Mouse (Mus musculus) cerebellum, adult 9-10 months (tissue): ENCODE measurements at regions not wholly inside any gene's neighbourhood (a gene's known extent, or its start where the extent isn't known, plus 50 kb on each side); places are given as distances from the start of the nearest gene placed in this dataset.

Source experiments
- DNase-seq: peaks from one replicate; pipeline ENCODE4 v3.0.0; 2022

DNA sequence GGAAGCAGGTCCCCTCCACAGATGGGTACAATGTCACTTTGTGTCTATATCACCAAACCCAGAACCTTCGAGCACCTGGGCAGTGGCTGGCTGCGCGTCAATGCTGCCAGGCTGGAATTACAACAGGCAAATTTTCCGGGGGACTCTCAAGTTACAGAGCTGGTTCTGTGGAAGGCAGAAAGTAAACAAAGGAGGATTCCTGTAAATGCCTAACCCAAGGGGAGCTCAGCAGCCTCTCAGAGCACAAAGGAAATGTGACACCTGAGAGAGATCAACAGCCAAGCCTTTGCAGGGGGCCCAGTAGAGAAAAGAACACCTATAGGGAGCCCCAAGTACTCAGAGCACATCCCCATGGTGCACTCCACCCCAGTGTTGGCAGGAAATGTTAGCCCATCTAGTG lies 70.7 kb downstream of the Setd4 start:
- DNase-seq, result no peak

DNA sequence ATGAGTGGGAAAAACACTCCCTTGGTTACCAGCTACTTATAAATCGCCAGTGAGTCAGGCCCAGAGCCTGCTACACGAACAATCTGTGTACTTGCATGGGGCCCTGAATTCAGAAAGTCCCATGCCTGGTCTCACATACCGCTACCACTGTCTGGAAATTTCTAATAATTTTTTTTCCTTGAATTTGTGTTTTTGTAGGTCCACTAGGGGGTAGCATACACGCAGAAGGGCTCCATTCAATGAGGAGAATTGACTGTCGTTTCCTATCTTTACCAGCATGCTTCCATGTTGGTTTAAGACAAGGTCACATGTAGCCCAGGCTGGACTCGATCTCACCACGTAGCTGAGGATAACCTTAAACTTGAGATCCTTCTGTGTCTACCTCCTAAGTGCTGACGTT lies 71.9 kb downstream of the Setd4 start:
- DNase-seq, result no peak

DNA sequence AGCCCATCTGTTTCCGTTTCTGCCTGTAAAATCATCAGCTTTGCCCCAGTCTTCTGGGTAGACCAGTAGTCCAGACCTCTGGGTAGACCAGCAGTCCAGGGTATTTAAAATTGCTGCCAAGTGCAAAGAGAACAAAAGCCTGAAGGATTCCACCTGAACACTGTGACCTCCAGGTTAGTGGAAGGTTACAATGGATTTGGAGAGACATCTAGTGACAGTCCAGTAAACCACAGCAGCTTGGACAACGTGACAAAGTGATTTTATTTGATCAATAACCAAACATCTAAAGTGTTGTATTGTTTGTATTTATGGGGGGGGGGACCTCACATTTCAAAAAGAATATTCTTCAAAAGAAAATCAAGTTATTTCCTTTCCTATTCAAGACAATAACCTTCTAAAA lies 81.4 kb downstream of the Setd4 start:
- no peak for DNase-seq

DNA sequence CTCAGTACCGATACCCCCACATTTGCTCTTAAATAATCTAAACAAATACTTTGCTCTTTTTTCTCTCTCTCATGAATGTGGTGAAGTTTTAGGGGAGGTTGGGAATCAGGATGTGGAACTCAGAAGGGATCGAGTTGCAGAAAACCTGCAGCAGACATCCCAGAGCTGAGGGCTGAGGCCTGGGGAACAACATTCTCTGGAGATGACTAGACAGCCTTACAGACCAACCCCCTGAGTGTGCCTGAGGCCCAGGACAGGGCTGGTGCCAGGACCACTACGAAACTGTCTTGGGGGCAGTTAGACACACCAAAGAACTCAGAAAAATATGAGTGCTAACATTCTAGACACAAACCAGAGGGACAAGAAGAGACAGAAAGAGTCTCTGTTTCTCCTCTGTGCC lies 83.4 kb downstream of the Setd4 start:
- DNase-seq, result no peak

DNA sequence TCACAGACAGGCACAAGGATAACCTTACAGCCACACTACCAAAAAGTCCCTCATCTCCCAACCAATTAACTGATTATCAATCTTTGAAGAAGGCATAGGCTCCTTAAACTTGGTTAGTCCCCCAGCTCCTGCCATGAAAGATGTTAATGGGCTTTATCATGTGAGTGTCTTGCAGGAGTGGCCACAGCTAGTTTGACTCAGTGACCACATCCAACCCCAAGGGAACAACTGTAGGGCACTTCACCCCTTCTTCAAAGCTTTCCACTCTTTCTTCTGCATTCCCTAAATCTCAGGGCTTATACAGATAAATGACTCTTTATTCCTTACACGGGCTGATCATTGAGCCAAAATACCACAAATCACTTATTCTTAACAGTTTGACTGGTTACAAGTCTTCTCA lies 85.2 kb downstream of the Setd4 start:
- no peak for DNase-seq

DNA sequence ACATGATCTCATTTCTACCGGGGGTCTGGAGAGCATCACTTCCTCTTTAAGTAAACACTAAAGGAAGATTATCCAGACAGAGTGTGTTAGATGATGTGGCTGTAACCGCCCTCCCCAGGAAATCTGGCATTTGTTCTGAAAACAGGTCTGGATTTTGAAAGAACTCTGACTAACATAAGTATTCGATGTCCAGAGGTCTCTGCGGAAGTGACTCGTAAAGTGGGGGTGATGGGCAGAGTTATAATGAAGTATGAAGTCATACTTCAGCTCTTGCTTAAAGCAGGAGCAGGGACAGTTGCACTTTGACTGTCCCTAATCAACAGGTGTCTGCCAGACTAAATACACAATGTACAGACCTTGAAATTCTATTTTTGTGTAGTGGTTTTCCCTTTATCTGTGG lies 87.1 kb downstream of the Setd4 start:
- DNase-seq, result no peak

DNA sequence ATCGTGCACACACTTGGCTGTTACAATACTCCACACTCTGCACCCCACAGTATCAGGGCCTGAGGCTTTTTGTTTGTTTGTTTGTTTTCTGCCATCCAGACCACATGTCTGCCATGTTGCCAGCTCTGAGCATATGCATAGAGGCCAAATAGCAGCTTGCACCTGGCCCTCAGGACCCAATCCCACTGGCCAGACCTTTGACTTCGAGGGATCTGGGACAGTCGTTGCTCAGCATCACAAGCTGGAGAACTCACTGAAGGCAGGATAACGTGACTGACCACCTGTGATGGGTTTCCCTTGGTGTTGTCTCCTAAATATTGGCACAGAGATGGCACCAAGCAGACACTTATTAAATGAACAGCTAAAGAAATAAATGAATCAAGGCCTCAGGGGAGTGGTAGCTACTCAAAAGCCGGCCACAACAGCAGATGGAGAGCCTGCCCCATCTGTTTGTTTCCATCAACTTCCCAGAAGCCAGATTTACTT lies 88.4 kb downstream of the Setd4 start:
- DNase-seq, result peak; percentile 22

DNA sequence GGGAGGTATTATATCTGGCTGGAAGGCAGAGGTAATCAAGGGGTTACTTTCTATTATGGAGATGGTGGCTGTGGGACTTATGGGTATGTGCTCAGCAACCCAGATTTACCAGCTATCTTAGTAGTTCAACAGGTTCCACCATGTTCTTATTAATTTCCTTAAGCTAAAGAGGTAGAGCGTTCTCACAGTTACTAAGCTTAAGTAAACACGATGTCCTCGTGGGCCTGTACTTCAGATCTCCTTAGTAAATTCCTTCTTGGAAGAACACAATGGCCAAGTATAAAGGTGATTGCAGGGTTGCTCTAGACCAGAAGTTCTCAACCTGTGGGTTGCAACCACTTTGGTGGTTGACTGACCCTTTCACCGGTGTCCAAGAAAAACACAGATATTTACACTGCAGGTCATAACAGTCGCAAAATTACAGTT lies 90.2 kb downstream of the Setd4 start:
- no peak for DNase-seq

DNA sequence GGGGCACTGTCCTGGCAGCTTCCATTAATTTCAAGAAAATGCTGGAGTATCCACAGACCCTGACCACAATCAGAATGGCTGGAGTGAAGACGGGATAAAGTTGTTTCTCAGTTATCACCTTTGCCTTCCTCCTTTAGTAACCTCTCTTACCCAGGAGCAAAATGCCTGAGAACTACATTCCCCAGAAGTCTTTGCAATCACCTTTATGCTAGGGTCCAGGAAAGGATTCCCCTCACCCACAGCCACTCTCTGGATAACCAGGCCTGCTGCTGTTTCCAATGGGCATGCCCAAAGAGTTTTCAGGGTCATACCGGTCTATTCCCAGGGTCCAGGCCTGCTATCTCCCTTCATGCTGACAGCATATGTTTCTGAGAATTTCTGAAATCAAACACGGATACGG lies 91.9 kb downstream of the Setd4 start:
- no peak for DNase-seq

DNA sequence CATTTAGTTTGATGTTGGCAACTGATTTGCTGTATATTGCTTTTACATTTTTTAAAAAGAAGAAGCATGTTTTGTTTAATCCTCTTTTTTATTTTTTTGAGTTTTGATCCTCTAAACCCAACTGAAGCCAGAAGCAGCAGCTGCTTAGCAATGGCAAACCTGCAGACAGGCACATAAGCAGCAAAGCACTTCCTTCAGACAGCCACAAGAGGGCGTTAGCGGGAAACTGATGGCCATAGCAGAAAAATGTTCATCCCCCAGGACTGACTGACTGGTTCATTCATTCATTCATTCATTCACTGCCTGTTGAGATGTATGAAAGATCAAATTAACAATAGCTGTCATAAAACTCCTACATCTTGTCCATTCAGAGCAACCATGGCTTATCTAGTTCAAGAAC lies 92.3 kb downstream of the Setd4 start:
- DNase-seq, result no peak

DNA sequence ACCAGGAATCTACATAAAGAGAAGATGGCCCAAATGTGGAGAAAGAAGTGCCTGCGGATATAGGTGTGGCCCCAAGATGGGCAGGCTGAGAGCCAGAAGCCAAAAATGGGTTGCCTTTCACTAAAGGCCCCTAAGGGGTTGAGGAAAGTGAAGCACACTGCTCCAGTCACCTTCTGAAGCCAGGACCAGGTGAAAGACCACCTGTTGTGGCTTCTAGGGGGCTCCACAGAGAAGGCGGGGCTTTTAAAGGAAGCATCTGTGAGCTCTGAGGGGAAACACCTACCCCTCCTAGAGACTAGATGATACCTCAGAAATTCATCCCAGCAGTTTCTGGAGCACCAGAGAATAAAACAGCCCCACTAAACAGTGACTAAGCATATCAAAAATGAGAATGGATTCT lies 105.1 kb downstream of the Setd4 start:
- no peak for DNase-seq

DNA sequence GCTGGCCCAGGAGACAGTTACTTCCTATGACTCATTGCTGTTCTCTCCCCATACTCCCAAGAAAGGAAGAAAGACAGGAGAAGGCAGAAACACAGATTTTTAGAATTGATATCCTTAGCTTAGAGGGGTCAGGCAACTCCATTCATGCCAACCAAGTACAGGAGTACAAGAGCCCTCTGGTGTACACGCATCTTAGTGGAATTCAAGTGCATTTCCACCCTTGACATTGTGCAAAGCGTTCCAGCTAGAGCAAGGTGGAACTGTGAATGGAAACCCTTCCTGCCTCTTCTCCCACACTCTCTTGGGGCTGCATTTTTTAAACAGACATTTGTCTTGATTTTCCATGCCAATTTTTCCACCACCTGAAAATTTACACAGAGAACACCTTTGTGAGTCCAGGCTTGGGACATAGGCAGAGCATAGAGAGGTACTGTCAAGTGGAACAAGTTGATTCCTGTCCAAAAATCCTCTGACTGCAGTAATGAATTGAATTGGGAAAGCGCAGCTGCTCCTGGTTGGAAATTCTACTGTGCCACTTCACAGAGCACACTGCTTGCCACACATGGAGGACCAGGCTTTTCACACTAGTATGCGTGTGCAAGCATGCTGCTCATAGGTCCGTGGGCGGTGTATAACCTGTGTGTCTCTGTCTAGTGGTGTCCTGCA lies 110.4 kb downstream of the Setd4 start:
- DNase-seq, result no peak

DNA sequence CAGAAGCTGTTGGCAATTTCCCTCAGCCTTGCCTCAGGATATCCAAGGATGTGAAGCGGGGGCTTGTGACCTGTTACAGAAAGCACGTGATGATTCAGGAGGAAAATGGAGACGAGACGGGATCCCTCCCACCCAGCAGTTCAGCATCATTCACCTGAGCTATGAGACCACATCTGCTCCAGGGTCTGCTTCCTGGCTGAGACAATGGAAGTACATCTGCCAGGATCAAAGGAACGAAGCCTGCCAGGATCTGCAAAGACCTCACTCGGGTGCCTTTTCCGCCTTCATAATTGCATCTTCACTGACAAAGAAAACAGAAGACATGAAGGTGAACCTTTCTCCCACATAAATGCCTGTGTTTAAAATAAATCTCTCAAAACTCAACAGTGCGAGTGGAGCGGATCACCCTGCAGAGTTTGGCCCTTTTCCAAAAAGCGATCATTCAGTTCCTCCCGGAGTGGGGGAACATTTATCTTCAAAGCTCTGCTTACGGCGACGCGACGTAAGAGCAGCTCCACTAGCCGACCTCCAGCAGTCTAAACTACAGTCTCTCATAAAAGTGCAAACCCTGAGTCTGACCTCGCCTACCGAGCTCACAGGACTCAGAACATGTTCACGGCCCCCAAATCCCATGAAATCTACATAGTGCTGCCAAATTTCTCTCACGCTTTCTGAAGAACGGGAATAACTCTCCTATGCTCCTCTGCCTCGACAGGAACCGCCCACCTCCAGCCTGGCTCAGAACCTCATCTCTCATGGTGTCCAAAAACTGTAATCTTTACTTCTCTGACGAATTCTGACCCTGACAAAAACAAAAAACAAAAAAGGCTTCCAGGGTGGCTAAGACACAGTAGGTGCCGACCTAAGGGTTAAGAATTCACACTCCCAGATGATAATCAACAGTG lies 117.0 kb downstream of the Setd4 start:
- DNase-seq, result no peak

DNA sequence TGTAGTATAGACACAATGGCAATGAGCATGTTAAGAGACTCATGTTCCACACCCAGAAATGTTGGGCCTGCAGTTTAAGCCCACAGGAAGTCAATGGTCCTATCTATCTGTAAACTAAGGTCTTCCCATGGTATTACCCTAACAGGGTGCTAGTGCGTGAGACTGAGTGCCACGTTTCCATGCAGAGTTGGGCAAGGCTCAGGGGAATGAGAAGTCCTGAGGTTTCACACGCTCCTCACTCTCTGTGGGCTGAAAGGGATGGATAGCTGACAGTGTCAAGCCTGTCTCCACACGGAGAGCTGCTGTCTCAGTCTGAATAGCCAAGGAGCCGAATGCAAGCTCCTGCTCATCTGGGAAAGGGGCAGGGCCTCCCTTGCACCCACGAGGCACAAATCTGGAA lies 133.9 kb downstream of the Setd4 start:
- DNase-seq, result no peak

DNA sequence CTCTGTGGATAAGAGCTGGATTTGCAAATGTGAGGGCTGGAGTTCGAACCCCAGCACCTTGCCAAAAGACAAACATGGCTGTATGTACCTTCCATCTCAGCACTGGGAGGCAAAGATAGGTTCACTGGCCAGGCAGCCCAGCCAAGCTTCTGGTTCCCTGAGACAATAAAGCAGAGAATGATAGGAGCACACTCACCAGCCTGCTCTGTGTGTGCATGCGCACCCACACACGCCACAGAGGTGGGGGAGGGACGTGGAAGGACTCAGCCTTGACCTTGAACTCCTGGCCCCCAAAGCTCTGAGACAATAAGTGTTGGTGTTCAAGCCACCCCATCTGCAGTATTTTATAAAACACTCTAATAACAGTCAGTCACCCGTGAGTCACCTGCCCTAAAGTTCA lies 138.1 kb downstream of the Setd4 start:
- DNase-seq, result no peak

DNA sequence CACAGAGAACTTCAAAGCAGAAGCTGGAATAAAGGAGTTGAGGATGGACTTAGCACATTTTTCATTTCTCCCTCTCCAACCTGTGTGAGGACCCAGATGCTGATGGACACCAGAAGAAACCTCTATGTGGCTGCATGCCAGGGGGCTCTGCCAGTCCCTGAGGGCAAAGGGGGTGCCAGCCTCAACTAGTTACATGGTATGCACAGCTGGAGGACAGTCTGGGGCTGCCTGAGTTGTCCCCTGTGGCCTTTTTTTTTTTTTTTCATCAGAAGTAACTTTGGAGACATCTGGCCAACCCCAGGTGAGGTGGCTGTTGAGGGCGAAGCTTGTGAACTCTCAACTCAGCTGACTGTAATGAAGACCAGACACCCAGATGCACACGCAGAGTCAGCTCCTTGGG lies 139.0 kb downstream of the Setd4 start:
- DNase-seq, result no peak

DNA sequence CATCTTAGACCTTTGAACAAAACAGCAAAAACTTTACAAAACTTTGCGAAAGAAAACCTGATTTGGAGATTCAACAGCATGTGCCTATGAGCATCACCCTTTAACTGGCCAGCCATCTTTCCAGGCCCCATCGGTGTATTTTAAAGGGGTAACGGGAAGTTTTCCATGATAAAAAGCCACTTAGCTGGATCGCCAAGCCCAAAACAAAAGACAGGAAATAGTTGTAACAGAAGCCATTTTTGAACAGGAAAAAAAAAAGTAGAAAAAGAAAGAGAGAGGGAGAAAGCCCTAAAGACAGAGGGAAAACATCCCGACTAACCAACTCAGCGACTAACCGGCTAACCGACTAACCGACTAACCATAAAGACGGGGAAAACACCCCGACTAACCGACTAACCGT lies 140.5 kb downstream of the Setd4 start:
- DNase-seq, result no peak

DNA sequence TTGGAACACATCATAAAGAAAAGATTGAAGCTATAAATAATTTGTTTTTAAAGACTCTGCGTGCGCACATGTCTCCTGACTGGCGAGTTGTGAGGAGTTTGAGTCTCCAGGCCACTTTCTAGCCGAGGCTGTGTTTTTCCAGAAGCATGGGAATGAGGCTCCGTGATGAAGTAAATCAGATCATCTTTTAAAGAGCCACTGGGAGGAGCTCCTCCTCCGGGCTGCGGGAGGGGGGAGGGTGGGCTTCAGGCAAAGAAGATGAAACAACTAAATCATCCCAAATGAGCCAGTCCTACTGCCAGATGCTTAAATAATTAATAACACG lies 141.6 kb downstream of the Setd4 start:
- no peak for DNase-seq

DNA sequence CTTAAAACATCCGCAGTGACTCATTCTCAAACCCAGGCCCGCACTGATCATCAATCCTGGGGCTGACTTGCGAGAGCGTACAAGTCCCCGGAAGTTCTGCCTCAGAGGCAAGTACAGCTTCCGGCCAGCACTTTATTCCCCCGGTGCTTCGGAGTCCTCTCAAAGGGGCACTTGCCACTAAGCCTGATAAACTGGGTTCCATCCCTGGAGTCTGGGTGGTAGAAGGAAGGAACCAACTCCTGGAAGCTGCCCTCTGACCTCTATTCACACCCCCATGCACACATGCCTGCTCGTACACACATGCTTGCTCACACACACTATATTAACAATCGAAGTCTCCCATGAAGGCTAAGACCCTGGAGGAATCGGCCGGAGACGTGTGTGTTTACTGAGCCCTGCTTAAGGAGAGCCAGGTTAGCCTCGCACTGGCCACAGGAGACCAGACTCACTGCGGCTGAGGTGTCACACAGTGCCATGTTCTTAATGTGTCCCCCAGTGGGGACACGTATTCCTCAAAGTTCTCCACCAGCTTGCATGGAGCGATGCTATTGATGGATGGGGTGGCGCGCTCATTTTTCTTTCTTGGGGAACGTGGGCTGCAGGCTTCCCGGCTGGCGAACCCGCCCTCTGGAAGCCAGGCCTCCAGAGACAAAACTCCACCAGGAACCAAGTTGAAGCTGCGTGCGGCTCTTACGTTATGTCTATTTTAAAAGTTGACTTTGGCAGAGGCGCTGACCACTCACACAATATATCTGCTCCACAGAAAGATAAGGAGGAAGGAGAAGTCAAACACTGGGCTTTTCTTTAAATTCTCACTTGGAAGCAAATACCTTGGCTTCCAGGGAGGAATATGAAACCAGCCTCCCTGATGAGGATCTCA lies 142.2 kb downstream of the Setd4 start:
- DNase-seq, result no peak

DNA sequence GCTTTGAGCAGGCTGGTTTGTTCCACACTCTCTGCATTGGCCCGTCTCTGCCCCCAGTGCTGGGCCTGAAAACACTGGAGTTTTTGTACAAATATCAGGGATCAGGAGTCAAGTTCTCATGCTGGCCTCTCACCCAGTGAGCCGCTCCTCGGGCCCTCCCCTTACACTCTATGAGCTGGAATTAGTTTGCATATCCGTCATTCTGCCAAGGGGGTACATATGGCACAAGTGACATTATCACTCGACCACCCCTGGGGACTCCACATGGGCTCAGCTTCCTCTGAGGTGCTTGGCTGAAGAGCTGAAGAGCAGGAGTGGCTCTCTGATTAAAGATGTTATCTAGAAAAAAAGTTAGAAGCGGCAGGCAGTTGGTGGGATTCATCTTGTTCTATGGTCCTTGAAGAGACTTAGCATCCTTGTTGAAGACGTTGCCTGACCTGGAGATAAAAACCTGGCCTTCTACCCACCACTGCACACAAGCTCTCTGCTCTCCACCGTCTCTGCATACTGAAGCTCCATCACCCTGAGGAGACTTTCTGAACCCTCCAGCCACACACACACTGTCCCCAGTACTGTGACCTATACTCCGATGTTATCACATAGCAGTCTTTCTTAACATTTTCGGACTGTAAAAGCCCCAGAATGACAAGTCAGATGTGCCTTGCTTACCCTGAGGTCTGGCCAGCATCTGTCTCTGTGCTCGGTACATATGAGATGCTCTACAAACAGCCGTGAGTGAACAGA lies 144.2 kb downstream of the Setd4 start:
- no peak for DNase-seq

DNA sequence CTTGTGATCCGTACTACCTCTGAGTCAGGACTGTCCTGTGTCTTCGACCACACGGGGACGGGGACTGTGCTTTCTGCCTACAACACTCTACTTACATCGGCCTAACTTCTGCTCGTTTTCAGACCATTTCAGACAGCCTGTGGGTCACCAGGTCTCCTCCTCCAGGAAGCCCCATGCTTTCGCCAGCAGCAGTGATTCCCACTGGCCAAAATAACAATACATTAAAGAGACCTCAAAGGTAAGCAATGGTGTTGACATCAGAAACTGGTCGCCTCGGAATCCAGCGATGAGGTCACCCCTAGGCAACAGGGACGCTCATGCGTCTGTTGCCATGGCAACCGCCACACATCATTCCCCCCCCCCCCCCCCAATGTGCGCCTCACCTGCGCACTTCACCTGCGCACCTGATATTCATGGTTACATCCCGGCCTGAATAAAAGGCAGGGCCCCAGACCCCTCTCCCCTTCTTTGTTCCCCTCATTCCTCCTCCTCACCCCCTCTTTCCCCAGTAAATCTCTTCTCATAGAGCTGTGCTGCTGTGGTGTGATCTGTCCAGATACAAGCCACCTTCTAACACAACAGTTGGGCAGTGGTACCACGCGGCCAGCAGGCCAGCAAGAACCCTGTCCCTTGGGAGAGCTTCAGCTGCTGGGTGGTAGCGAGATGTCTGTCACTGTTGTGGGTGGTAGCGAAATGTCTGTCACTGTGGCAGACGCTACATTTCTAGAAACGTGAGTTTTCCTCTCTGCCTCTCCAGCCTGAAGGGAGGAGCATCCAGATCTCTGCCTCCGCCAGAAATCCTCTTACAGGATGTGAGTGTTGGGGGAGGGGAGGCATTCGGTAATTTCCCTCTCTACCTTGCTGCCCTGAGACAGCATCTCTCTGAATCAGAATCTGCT lies 145.0 kb downstream of the Setd4 start:
- DNase-seq, result no peak
